Mouse (Mus musculus) spleen, adult 2 months (tissue): Measurements from ENCODE around the gene Mul1.

Source experiments
- CTCF ChIP-seq: fragments of 200-500 bp; IDR thresholded peaks from 2 replicates; pipeline ENCODE4 v1.5.1; 2011; ENCODE audit warnings: mild to moderate bottlenecking, inconsistent platforms; ENCODE audit not compliant: insufficient read depth, insufficient read length, insufficient replicate concordance; ENCODE audit errors: extremely low read depth
- POLR2A ChIP-seq: fragments of 200-500 bp; IDR thresholded peaks from 2 replicates; pipeline ENCODE4 v1.6.1; 2011; ENCODE audit warnings: low read depth, low read length, inconsistent platforms

- TF ChIP-seq CTCF (no peak), POLR2A (no peak)
Observed at GRCm38 (mm10) chr4:138415991-138416390, 18.5 kb upstream of the Mul1 start.
